Mouse (Mus musculus) hindbrain, embryonic 10.5 days (tissue): ENCODE results near the gene Map2k3. TPM values are rescaled to one million over a fixed set of nuclear protein-coding genes. Genes with fewer than 3 reads are reported as not detected.
"Not testable (repeated sequence)": the region's sequence is repeated elsewhere in the genome, so short reads cannot be mapped to it uniquely, and the experiment has no call there.

ENCODE experiments used
- DNase-seq: peaks from one replicate; pipeline ENCODE4 v3.0.0-alpha.2; 2017; ENCODE audit warnings: low spot score
- H3K27ac ChIP-seq: fragments of 300-500 bp; sonication (generic); 2 replicates; pipeline ENCODE4 v1.5.1; 2016; ENCODE audit warnings: mild to moderate bottlenecking, moderate library complexity
- H3K27me3 ChIP-seq: fragments of 300-500 bp; sonication (generic); 2 replicates; pipeline ENCODE4 v1.6.1; 2016; ENCODE audit warnings: mild to moderate bottlenecking; ENCODE audit not compliant: poor library complexity, insufficient read depth, severe bottlenecking
- H3K36me3 ChIP-seq: fragments of 300-500 bp; sonication (generic); 2 replicates; pipeline ENCODE4 v1.6.1; 2016; ENCODE audit warnings: mild to moderate bottlenecking, moderate library complexity
- H3K4me1 ChIP-seq: fragments of 300-500 bp; sonication (generic); replicated peaks from 2 replicates; pipeline ENCODE4 v1.6.1; 2016; ENCODE audit warnings: mild to moderate bottlenecking
- H3K4me3 ChIP-seq: fragments of 300-500 bp; sonication (generic); 2 replicates; pipeline ENCODE4 v1.5.1; 2016; ENCODE audit warnings: mild to moderate bottlenecking, moderate library complexity
- H3K9me3 ChIP-seq: fragments of 300-500 bp; sonication (generic); 2 replicates; pipeline ENCODE4 v1.6.1; 2016; ENCODE audit warnings: mild to moderate bottlenecking, moderate library complexity
- WGBS: fragments of 180-500 bp; shearing (Covaris S2); methylation state at CpG from one replicate; pipeline ENCODE4 v1.1.7; 2016; 5-methylcytosine and 5-hydroxymethylcytosine counted together
- polyA plus RNA-seq: library from polyadenylated mRNA; unstranded; fragments of >200 nt; fragmentation: Nextera tagmentation; extraction: Ambion mirVana; gene quantifications from 2 replicates; pipeline ENCODE4 v1.2.1, GENCODE M21; 2016

Gene Map2k3
- polyA plus RNA-seq: 55.9 and 67.5 TPM in 2 replicates

DNA sequence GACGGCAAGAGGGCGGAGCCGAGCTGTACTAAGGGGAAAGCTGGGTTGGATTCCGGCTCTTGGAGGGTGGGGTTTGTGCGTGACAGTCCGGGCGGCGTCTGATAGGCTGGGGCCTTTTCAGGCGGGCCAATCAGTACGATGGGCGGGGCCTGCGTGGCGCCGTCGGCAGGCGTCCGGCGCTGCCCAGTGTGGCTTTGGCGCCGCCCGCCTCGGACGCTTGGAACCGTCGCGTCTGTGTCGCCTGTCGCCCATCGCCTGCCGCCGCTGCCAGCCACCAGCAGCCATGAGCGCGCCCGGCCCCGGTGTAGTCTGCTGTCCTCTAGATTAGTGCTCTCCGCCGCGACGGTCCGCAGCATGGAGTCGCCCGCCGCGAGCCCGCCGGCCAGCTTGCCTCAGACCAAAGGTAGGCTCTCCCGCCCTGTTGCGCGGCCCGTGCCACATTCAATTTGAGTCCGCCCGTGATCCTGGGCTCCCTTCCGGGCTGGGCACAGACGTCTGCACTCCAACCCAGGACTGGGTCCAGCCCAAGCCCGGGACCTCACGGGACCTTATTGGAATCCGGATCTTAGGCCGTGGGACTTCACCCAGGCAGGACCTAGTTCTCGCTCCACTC lies at the start of gene Map2k3:
TSS of gene Map2k3 (plus strand) at position 165 of the 613 bp plus-strand sequence.
- DNase-seq: peak; percentile 94
- under 1% methylated on average over 59 of the region's 59 CpGs for WGBS
- Histone ChIP-seq H3K36me3 (peaks cover 16% of the 10 kb centered on the region; the same call in 1 of the 2 replicates), H3K27me3 (peaks cover 13% of the 10 kb centered on the region; the same call in 1 of the 2 replicates), H3K4me3 (peak within 1 kb of the TSS; percentile 83), H3K4me1 (peaks cover 67% of the 10 kb centered on the region), H3K27ac (peak within 1 kb of the TSS; percentile 91), H3K9me3 (no peaks in the 10 kb centered on the region)

DNA sequence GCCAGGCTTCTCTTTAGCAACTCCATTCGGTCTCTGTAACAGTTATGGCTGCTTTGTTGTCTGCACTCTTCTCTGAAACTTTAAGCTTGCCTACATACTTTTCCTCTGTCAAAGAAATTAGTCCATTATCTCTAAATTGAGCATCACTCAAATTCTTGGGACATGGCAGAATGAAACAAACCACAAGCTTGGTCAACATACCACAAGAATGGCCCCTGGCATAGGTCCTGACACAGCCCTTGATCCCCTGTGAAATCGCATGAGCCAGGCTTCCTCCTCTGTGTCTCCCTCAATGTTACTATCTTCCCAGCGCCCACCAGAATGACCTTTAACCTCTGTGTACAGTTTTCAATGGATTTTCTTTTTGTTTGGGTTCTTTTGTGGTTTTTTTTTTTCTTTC lies 49.4 kb upstream of the Map2k3 start:
- Histone ChIP-seq H3K4me3 (no peak overlapping the region), H3K9me3 (no peaks in the 10 kb centered on the region), H3K4me1 (peaks cover 16% of the 10 kb centered on the region), H3K27me3 (no peaks in the 10 kb centered on the region), H3K36me3 (no peaks in the 10 kb centered on the region), H3K27ac (no peak overlapping the region)
- 79% methylated on average over 3 of the region's 3 CpGs for WGBS
- no peak for DNase-seq

- H3K9me3 ChIP-seq, H3K27me3 ChIP-seq, H3K27ac ChIP-seq, H3K36me3 ChIP-seq, H3K4me1 ChIP-seq, H3K4me3 ChIP-seq, DNase-seq: not testable (repeated sequence)
- WGBS: 89% methylated on average over 3 of the region's 3 CpGs
These were observed 44.8 kb upstream of the Map2k3 start for GRCm38 (mm10) chr11:60886986-60887385.

GRCm38 (mm10) chr11:60889861-60890260 lies 42.0 kb upstream of the Map2k3 start:
- Histone ChIP-seq H3K4me3 (no peak overlapping the region), H3K36me3 (no peaks in the 10 kb centered on the region), H3K27me3 (no peaks in the 10 kb centered on the region), H3K9me3 (no peaks in the 10 kb centered on the region), H3K27ac (no peak overlapping the region), H3K4me1 (0 out of 2 replicates have a peak, but pooled peaks cover 5% of the 10 kb centered on the region)
- 64% methylated on average over 2 of the region's 2 CpGs for WGBS
- no peak for DNase-seq

GRCm38 (mm10) chr11:60890286-60890685 lies 41.5 kb upstream of the Map2k3 start:
- WGBS: 65% methylated on average over 6 of the region's 6 CpGs
- Histone ChIP-seq H3K36me3 (no peaks in the 10 kb centered on the region), H3K27ac (no peak overlapping the region), H3K9me3 (no peaks in the 10 kb centered on the region), H3K27me3 (no peaks in the 10 kb centered on the region), H3K4me1 (0 out of 2 replicates have a peak, but pooled peaks cover 5% of the 10 kb centered on the region), H3K4me3 (no peak overlapping the region)
- no peak for DNase-seq

DNA sequence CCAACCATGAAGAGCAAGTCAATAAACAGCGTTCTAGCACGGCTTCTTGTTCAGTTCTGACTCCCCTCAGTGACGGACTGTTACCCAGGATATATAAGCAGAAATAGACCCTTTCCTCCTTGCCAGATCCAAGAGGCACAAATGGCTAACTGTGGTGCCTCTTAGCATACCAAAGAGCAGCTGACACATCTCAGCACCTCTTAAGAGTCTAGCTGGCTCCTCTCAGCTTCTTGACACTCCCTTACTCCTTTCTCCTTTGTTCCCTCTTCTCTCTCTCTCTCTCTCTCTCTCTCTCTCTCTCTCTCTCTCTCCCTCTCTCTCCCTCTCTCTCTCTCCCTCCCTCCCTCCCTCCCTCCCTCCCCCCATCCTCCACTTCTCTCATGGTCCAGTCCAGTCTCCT lies 41.1 kb upstream of the Map2k3 start:
- H3K27me3 ChIP-seq: no peaks in the 10 kb centered on the region
- no peaks in the 10 kb centered on the region for H3K9me3 ChIP-seq
- H3K4me1 ChIP-seq: 0 out of 2 replicates have a peak, but pooled peaks cover 5% of the 10 kb centered on the region
- 51% methylated on average over 3 of the region's 3 CpGs for WGBS
- H3K27ac ChIP-seq: no peak overlapping the region
- H3K36me3 ChIP-seq: no peaks in the 10 kb centered on the region
- H3K4me3 ChIP-seq: no peak overlapping the region
- no peak for DNase-seq

DNA sequence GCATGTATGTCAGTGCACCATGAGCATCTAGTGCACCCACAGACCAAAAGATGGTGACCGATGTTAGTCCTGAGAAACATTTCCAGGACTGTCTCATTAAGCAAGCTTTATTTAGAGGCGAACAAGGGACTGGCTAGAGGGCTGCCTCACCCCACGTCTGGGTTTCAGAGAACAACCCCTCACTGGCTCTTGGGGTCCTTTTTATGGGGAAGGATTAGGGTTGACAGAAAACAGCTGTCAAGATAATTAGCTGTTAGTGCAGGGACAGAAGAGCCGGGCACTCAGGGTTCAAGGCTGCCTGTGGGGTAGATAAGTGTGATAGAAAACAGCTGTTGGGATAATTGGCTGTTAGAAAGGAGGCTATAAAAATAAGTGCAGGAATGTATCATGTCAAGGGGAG lies 35.9 kb upstream of the Map2k3 start:
- Histone ChIP-seq H3K9me3 (no peaks in the 10 kb centered on the region), H3K27me3 (no peaks in the 10 kb centered on the region), H3K4me3 (no peak overlapping the region), H3K27ac (no peak overlapping the region), H3K36me3 (no peaks in the 10 kb centered on the region), H3K4me1 (no peaks in the 10 kb centered on the region)
- WGBS: 51% methylated on average over 4 of the region's 4 CpGs
- no peak for DNase-seq

- Histone ChIP-seq H3K27ac (no peak overlapping the region), H3K4me3 (no peak overlapping the region), H3K4me1 (no peaks in the 10 kb centered on the region), H3K36me3 (peaks cover 42% of the 10 kb centered on the region), H3K27me3 (no peaks in the 10 kb centered on the region), H3K9me3 (no peaks in the 10 kb centered on the region)
- WGBS: 84% methylated on average over 7 of the region's 7 CpGs
- DNase-seq: no peak
These were observed 29.8 kb upstream of the Map2k3 start for GRCm38 (mm10) chr11:60902001-60902400.

DNA sequence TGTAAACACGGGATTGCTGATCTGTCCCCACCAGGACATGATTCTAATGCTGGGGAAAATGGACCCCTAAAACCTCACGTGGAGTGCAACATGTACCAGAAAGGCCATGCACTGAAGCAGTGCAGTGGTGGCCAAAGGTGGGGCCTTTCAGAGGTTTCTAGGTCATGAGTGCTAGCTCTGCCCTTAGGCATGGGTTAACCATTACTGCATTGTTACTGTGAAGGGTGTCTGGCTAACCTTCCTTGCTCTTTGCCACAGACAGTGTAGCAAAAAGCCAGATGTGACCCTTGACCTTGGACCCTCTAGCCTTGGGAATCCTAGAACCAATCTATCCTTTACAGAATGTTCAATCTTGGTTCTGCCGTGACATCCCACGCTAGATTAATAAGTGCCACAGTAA lies 29.3 kb upstream of the Map2k3 start:
- H3K9me3 ChIP-seq: no peaks in the 10 kb centered on the region
- H3K27ac ChIP-seq: no peak overlapping the region
- H3K4me3 ChIP-seq: no peak overlapping the region
- no peaks in the 10 kb centered on the region for H3K4me1 ChIP-seq
- peaks cover 42% of the 10 kb centered on the region for H3K36me3 ChIP-seq
- no peak for DNase-seq
- no peaks in the 10 kb centered on the region for H3K27me3 ChIP-seq
- 67% methylated on average over 4 of the region's 4 CpGs for WGBS

- H3K36me3 ChIP-seq: peaks cover 42% of the 10 kb centered on the region
- 87% methylated on average over 6 of the region's 6 CpGs for WGBS
- H3K27me3 ChIP-seq: no peaks in the 10 kb centered on the region
- H3K9me3 ChIP-seq: no peaks in the 10 kb centered on the region
- no peak overlapping the region for H3K27ac ChIP-seq
- no peaks in the 10 kb centered on the region for H3K4me1 ChIP-seq
- no peak for DNase-seq
- no peak overlapping the region for H3K4me3 ChIP-seq
These were observed 28.2 kb upstream of the Map2k3 start for GRCm38 (mm10) chr11:60903661-60904061.

DNA sequence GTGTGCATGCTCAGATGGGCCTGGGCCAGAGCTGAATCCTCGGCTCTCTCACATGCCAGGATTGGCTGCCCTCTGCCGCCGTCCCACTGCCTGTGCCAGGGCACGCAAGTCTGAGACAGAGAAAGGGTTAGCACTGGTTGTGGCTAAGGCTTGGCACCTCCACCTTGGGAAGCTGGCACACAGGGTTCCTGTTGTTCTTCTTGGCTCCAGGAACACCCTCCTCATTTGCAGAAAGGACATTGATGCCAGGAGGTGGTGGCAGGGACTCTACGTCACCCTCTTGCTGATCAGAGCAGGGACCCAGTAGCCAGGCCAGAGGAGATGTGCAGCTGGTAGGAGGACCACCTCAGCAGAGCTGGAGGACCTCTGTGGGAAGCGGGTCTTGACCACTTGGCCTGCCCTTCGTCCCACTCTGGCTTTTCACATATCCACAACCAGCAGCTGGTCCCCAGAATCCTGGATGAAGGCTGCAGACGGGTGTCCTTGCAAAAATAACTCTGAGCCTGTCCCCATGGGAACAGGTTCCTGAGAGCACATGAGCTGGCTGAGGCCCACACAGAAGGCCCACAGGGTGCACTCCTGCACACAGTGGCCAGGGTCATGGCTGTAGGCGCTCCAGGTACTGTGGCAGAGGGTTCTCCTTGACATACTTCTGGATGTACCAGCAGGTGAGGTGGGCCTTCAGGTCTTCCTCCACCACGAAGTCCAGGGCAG lies 26.3 kb upstream of the Map2k3 start:
- no peak for DNase-seq
- H3K9me3 ChIP-seq: no peaks in the 10 kb centered on the region
- WGBS: 92% methylated on average over 10 of the region's 10 CpGs
- H3K4me3 ChIP-seq: no peak overlapping the region
- no peaks in the 10 kb centered on the region for H3K4me1 ChIP-seq
- no peak overlapping the region for H3K27ac ChIP-seq
- H3K36me3 ChIP-seq: peaks cover 46% of the 10 kb centered on the region
- H3K27me3 ChIP-seq: no peaks in the 10 kb centered on the region

DNA sequence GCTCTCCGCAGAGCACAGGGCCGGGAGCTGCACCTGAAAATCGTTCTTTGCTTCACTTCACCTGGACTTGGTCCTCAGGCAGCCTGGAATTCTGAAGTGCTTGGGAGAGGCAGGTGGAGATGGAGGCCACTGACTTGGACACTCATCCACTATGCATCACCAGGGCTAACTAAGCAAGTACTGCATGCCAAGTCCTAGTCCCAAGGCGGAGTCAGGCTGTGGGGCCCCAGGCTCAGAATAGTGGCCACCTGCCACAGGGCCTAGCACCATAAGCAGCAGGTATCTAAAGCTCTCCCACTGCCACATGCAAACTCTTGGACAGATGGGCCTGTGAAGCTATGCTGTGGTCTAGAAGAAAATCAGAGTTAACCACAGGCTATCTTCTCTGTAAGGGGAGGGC lies 25.4 kb upstream of the Map2k3 start:
- Histone ChIP-seq H3K36me3 (peaks cover 46% of the 10 kb centered on the region), H3K4me1 (peaks cover 2% of the 10 kb centered on the region), H3K27me3 (no peaks in the 10 kb centered on the region), H3K4me3 (no peak overlapping the region), H3K27ac (no peak overlapping the region), H3K9me3 (no peaks in the 10 kb centered on the region)
- 88% methylated on average over 4 of the region's 4 CpGs for WGBS
- no peak for DNase-seq

GRCm38 (mm10) chr11:60908073-60908472 lies 23.8 kb upstream of the Map2k3 start:
- Histone ChIP-seq H3K9me3 (no peaks in the 10 kb centered on the region), H3K27ac (no peak overlapping the region), H3K36me3 (peaks cover 42% of the 10 kb centered on the region), H3K4me1 (peaks cover 18% of the 10 kb centered on the region), H3K27me3 (no peaks in the 10 kb centered on the region), H3K4me3 (no peak overlapping the region)
- no peak for DNase-seq
- WGBS: 66% methylated on average over 3 of the region's 3 CpGs
